Mouse (Mus musculus): ENCODE data around the gene Thtpa. TPM values are rescaled to one million over a fixed set of nuclear protein-coding genes. Genes with fewer than 3 reads are reported as not detected.

Thtpa gene
- polyA plus RNA-seq, 1 experiment from 2014 or later: 20.8 TPM

GRCm38 (mm10) chr14:55076224-55076623 lies 18.4 kb upstream of the Thtpa start:
- no peak for TF ChIP-seq CTCF (IDR thresholded peaks at IDR 0.05; ENCODE audit: low read depth)
- no peak for DNase-seq (ENCODE audit: low spot score)
- WGBS: 43% methylated on average over 6 of the region's 6 CpGs

GRCm38 (mm10) chr14:55076956-55077355 lies 17.6 kb upstream of the Thtpa start:
- H3K9ac ChIP-seq (ENCODE audit: low read depth, low read length): no peak overlapping the region
- no peaks in the 10 kb centered on the region for H3K9me3 ChIP-seq (replicated peaks; ENCODE audit: low read length)
- no peak overlapping the region for H3K4me2 ChIP-seq (ENCODE audit: low read length)
- DNase-seq (ENCODE audit: low spot score) (no peak), ATAC-seq (replicated peaks; ENCODE audit: low FRiP score, low read depth) (no peak)
- H3K36me3 ChIP-seq (ENCODE audit: insufficient read depth, low read length): no peaks in the 10 kb centered on the region
- 58% methylated on average over 3 of the region's 3 CpGs for WGBS
- H3K27ac ChIP-seq: no peak overlapping the region
- peaks cover 11% of the 10 kb centered on the region for H3K4me1 ChIP-seq (replicated peaks; ENCODE audit: insufficient read depth, low read length)
- TF ChIP-seq CTCF (IDR thresholded peaks at IDR 0.05; ENCODE audit: low read depth): no peak
- no peaks in the 10 kb centered on the region for H3K27me3 ChIP-seq (ENCODE audit: insufficient read depth, low read length)
- H3K4me3 ChIP-seq (replicated peaks; ENCODE audit: low read depth, low read length): no peak overlapping the region

More at GRCm38 (mm10) chr14:55076224-55076623, 18.4 kb upstream of the Thtpa start:
- Histone ChIP-seq H3K9me3 (replicated peaks; ENCODE audit: low read length) (no peaks in the 10 kb centered on the region), H3K27ac (no peak overlapping the region), H3K4me1 (replicated peaks; ENCODE audit: insufficient read depth, low read length) (peaks cover 11% of the 10 kb centered on the region), H3K9ac (ENCODE audit: low read depth, low read length) (no peak overlapping the region), H3K4me3 (replicated peaks; ENCODE audit: low read depth, low read length) (no peak overlapping the region), H3K36me3 (ENCODE audit: insufficient read depth, low read length) (no peaks in the 10 kb centered on the region), H3K27me3 (ENCODE audit: insufficient read depth, low read length) (no peaks in the 10 kb centered on the region), H3K4me2 (ENCODE audit: low read length) (no peak overlapping the region)
- ATAC-seq (replicated peaks; ENCODE audit: low FRiP score, low read depth): no peak

- Histone ChIP-seq H3K4me3 (replicated peaks; ENCODE audit: low read depth, low read length) (no peak overlapping the region), H3K9me3 (replicated peaks; ENCODE audit: low read length) (no peaks in the 10 kb centered on the region), H3K4me1 (replicated peaks; ENCODE audit: insufficient read depth, low read length) (peaks cover 11% of the 10 kb centered on the region), H3K9ac (ENCODE audit: low read depth, low read length) (0 out of 2 replicates have a peak overlapping the region, but pooled peaks have one; percentile 50), H3K4me2 (ENCODE audit: low read length) (peak overlapping the region; percentile 53), H3K27ac (no peak overlapping the region), H3K27me3 (ENCODE audit: insufficient read depth, low read length) (no peaks in the 10 kb centered on the region), H3K36me3 (ENCODE audit: insufficient read depth, low read length) (no peaks in the 10 kb centered on the region)
- WGBS: 44% methylated on average over 15 of the region's 15 CpGs
- ATAC-seq (replicated peaks; ENCODE audit: low FRiP score, low read depth) (no peak), DNase-seq (ENCODE audit: low spot score) (no peak)
- TF ChIP-seq CTCF (IDR thresholded peaks at IDR 0.05; ENCODE audit: low read depth): no peak
These were observed 16.9 kb upstream of the Thtpa start for GRCm38 (mm10) chr14:55077481-55078365.

GRCm38 (mm10) chr14:55078366-55078989 lies 16.1 kb upstream of the Thtpa start:
- Histone ChIP-seq H3K36me3 (ENCODE audit: insufficient read depth, low read length) (no peaks in the 10 kb centered on the region), H3K9ac (ENCODE audit: low read depth, low read length) (peak overlapping the region; percentile 50; the same call in 1 of the 2 replicates), H3K9me3 (replicated peaks; ENCODE audit: low read length) (no peaks in the 10 kb centered on the region), H3K4me2 (ENCODE audit: low read length) (peak overlapping the region; percentile 53), H3K27me3 (ENCODE audit: insufficient read depth, low read length) (no peaks in the 10 kb centered on the region), H3K27ac (0 out of 2 replicates have a peak overlapping the region, but pooled peaks have one; percentile 10), H3K4me3 (replicated peaks; ENCODE audit: low read depth, low read length) (peak overlapping the region; percentile 12; the same call in 1 of the 2 replicates), H3K4me1 (replicated peaks; ENCODE audit: insufficient read depth, low read length) (peaks cover 11% of the 10 kb centered on the region)
- peak; percentile 75 for DNase-seq (ENCODE audit: low spot score)
- WGBS: 8% methylated on average over 23 of the region's 23 CpGs
- ATAC-seq (replicated peaks; ENCODE audit: low FRiP score, low read depth): no peak; the same call in 1 of the 2 replicates
- no peak for TF ChIP-seq CTCF (IDR thresholded peaks at IDR 0.05; ENCODE audit: low read depth)

GRCm38 (mm10) chr14:55079214-55079970 lies 15.2 kb upstream of the Thtpa start:
- Histone ChIP-seq H3K9ac (ENCODE audit: low read depth, low read length) (0 out of 2 replicates have a peak overlapping the region, but pooled peaks have one; percentile 1), H3K27me3 (ENCODE audit: insufficient read depth, low read length) (no peaks in the 10 kb centered on the region), H3K9me3 (replicated peaks; ENCODE audit: low read length) (no peaks in the 10 kb centered on the region), H3K4me1 (replicated peaks; ENCODE audit: insufficient read depth, low read length) (peaks cover 11% of the 10 kb centered on the region), H3K4me3 (replicated peaks; ENCODE audit: low read depth, low read length) (no peak overlapping the region), H3K4me2 (ENCODE audit: low read length) (peak overlapping the region; percentile 53), H3K27ac (no peak overlapping the region), H3K36me3 (ENCODE audit: insufficient read depth, low read length) (no peaks in the 10 kb centered on the region)
- peak; percentile 90 for TF ChIP-seq CTCF (IDR thresholded peaks at IDR 0.05; ENCODE audit: low read depth)
- ATAC-seq (replicated peaks; ENCODE audit: low FRiP score, low read depth) (peak; percentile 61), DNase-seq (ENCODE audit: low spot score) (peak; percentile 83)
- whole genome bisulfite sequencing: 20% methylated on average over 8 of the region's 8 CpGs

GRCm38 (mm10) chr14:55081105-55081504 lies 13.5 kb upstream of the Thtpa start:
- no peak overlapping the region for H3K9ac ChIP-seq (ENCODE audit: low read depth, low read length)
- TF ChIP-seq CTCF (IDR thresholded peaks at IDR 0.05; ENCODE audit: low read depth): no peak

More at GRCm38 (mm10) chr14:55081105-55081504, 13.5 kb upstream of the Thtpa start:
- no peaks in the 10 kb centered on the region for H3K27me3 ChIP-seq (ENCODE audit: insufficient read depth, low read length)
- 33% methylated on average over 5 of the region's 5 CpGs for WGBS
- H3K9me3 ChIP-seq (replicated peaks; ENCODE audit: low read length): no peaks in the 10 kb centered on the region
- no peaks in the 10 kb centered on the region for H3K36me3 ChIP-seq (ENCODE audit: insufficient read depth, low read length)
- H3K4me1 ChIP-seq (replicated peaks; ENCODE audit: insufficient read depth, low read length): peaks cover 19% of the 10 kb centered on the region
- DNase-seq (ENCODE audit: low spot score) (no peak), ATAC-seq (replicated peaks; ENCODE audit: low FRiP score, low read depth) (no peak)
- no peak overlapping the region for H3K4me2 ChIP-seq (ENCODE audit: low read length)
- no peak overlapping the region for H3K4me3 ChIP-seq (replicated peaks; ENCODE audit: low read depth, low read length)
- H3K27ac ChIP-seq: no peak overlapping the region
